Mouse (Mus musculus) urinary bladder, postnatal 14 days (tissue): ENCODE measurements around the gene Gp1bb.

ENCODE experiments used
- DNase-seq: peaks from one replicate; pipeline ENCODE4 v3.0.0; 2021; ENCODE audit warnings: low spot score

Gp1bb gene

GRCm38 (mm10) chr16:18622019-18622418, at the start of gene Gp1bb:
Gp1bb (minus strand) TSS chr16:18622403.
- DNase-seq = no peak

- no peak for DNase-seq
Measured at GRCm38 (mm10) chr16:18669914-18670313, 47.7 kb upstream of the Gp1bb start.

- no peak for DNase-seq
Measured at GRCm38 (mm10) chr16:18658597-18658996, 36.4 kb upstream of the Gp1bb start.

GRCm38 (mm10) chr16:18655372-18656098, 33.3 kb upstream of the Gp1bb start:
- no peak for DNase-seq

- no peak for DNase-seq
Measured at GRCm38 (mm10) chr16:18653290-18654160, 31.3 kb upstream of the Gp1bb start.

GRCm38 (mm10) chr16:18649126-18649525, 26.9 kb upstream of the Gp1bb start:
- no peak for DNase-seq

- DNase-seq = peak; percentile 63
Measured at GRCm38 (mm10) chr16:18645329-18645728, 23.1 kb upstream of the Gp1bb start.

GRCm38 (mm10) chr16:18644485-18644884, 22.3 kb upstream of the Gp1bb start:
- no peak for DNase-seq

GRCm38 (mm10) chr16:18643406-18643998, 21.3 kb upstream of the Gp1bb start:
- no peak for DNase-seq

GRCm38 (mm10) chr16:18642897-18643296, 20.7 kb upstream of the Gp1bb start:
- DNase-seq = no peak

GRCm38 (mm10) chr16:18642291-18642690, 20.1 kb upstream of the Gp1bb start:
- DNase-seq = no peak

GRCm38 (mm10) chr16:18639382-18639929, 17.3 kb upstream of the Gp1bb start:
- no peak for DNase-seq

GRCm38 (mm10) chr16:18638396-18638795, 16.2 kb upstream of the Gp1bb start:
- no peak for DNase-seq

GRCm38 (mm10) chr16:18636804-18637203, 14.6 kb upstream of the Gp1bb start:
- DNase-seq = no peak

- DNase-seq = no peak
Measured at GRCm38 (mm10) chr16:18636401-18636800, 14.2 kb upstream of the Gp1bb start.

GRCm38 (mm10) chr16:18633333-18633732, 11.1 kb upstream of the Gp1bb start:
- no peak for DNase-seq

- no peak for DNase-seq
Measured at GRCm38 (mm10) chr16:18632816-18633215, 10.6 kb upstream of the Gp1bb start.

- DNase-seq = no peak
Measured at GRCm38 (mm10) chr16:18632059-18632458, 9.9 kb upstream of the Gp1bb start.

- DNase-seq = no peak
Measured at GRCm38 (mm10) chr16:18631141-18631540, 8.9 kb upstream of the Gp1bb start.

- no peak for DNase-seq
Measured at GRCm38 (mm10) chr16:18630291-18630690, 8.1 kb upstream of the Gp1bb start.

GRCm38 (mm10) chr16:18629390-18630231, 7.4 kb upstream of the Gp1bb start, which contains the start of gene Sept5:
Sept5 (minus strand) TSS chr16:18629954.
- DNase-seq = peak; percentile 71
